Mouse (Mus musculus) embryonic fibroblast, embryonic 13.5 days (primary cell): ENCODE measurements at regions not wholly inside any gene's neighbourhood (a gene's known extent, or its start where the extent isn't known, plus 50 kb on each side); places are given as distances from the start of the nearest gene placed in this dataset.

Experiments
- H3K27ac ChIP-seq: 2 replicates; pipeline ENCODE4 v1.5.1; 2012; ENCODE audit warnings: low read length, control low read depth, inconsistent platforms; ENCODE audit not compliant: insufficient read depth
- H3K4me1 ChIP-seq: 2 replicates; pipeline ENCODE4 v1.6.1; 2011; ENCODE audit warnings: low read length; ENCODE audit not compliant: control insufficient read depth, insufficient read depth
- H3K4me3 ChIP-seq: 2 replicates; pipeline ENCODE4 v1.5.1; 2011; ENCODE audit warnings: mild to moderate bottlenecking, control low read depth, low read length; ENCODE audit not compliant: insufficient read depth
- CTCF ChIP-seq: IDR thresholded peaks from 2 replicates; pipeline ENCODE4 v1.5.1; 2011; ENCODE audit warnings: mild to moderate bottlenecking, control low read depth, low read length, moderate library complexity, borderline replicate concordance; ENCODE audit not compliant: insufficient read depth
- POLR2A ChIP-seq: IDR thresholded peaks from 2 replicates; pipeline ENCODE4 v1.6.1; 2011; ENCODE audit warnings: low read depth, mild to moderate bottlenecking, control low read depth, low read length, moderate library complexity

- no peak overlapping the region for H3K27ac ChIP-seq
- TF ChIP-seq CTCF = peak; percentile 79; the same call in 1 of the 2 replicates
- TF ChIP-seq POLR2A = no peak
- H3K4me3 ChIP-seq = no peak overlapping the region
- no peaks in the 10 kb centered on the region; the same call in 1 of the 2 replicates for H3K4me1 ChIP-seq
These were observed 145.2 kb downstream of the Psat1 start for GRCm38 (mm10) chr19:15801811-15802486.

- H3K27ac ChIP-seq = no peak overlapping the region
- TF ChIP-seq CTCF (no peak), POLR2A (no peak)
- no peaks in the 10 kb centered on the region; the same call in 1 of the 2 replicates for H3K4me1 ChIP-seq
- peak overlapping the region; percentile 16; the same call in 1 of the 2 replicates for H3K4me3 ChIP-seq
These were observed 146.1 kb downstream of the Psat1 start for GRCm38 (mm10) chr19:15800856-15801706.

DNA sequence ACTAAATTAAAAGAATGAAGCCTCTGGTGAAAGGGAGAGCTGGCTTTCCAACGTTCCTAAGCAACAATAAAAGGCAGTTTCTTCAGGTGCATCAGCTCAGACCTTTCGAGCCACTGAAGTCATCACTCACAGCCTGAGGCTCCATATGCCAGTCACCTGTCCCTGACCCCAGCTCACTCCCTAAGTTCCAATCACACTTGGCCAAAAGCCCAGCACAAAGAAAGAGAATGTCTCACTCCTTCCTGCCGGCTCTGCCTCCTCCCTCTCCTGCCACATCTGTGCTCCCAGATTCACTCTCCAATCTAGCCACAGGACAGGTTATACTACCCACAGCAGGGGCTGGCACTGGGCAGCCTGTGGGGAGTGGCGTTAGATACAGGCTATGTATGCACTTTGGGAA is 150.7 kb downstream of the Psat1 start:
- H3K4me1 ChIP-seq = no peaks in the 10 kb centered on the region; the same call in 1 of the 2 replicates
- TF ChIP-seq CTCF = no peak
- no peak for TF ChIP-seq POLR2A
- H3K27ac ChIP-seq = no peak overlapping the region
- no peak overlapping the region for H3K4me3 ChIP-seq

DNA sequence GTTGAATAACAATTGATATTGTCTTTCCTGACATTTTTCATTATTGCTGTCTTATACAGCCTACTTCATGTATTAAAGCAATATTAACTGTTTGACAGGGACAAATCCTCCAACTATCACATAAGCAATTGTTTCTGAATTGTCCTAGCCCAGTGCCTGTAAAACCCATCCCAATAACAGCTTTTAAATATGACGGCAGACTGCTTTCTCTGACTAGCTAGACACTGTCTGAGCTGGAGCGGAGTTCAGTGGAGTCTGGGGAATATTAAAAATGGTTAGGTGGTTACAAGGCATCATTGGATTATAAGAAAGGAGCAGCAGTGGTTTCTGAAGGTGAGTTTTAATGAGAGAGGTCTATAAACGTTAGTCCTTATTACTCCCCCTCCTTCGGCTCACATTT is 155.2 kb downstream of the Psat1 start:
- H3K4me3 ChIP-seq = no peak overlapping the region

DNA sequence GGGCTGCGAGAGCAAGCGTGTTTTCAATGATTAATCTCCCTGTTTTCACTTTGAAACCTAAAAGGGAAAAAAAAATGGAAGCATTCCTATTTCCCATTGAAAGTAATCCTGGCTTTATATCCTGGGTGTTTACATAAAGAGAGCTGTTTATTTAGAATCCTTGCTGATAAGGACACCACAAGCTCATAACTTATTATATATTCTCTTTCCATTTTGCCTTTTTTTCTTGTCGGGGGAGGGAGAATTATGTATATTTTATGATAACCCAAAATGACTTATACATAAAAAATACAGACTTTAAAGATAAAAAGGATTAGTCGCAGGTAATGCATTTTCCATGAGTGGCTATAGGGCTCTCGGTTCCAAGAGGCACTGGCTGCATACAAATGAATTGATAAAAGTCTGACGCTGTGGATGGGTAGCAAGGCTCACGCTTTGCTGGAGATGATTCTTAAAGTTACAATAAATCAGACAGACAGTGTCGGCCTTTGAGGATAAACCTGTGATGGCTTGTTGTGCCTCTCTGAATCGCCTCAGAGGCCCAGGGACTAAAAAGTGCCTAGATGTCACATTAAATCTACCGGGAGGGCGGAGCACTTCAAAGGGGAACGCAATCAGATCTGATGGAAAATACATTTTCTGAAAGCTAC is 155.7 kb downstream of the Psat1 start:
- Histone ChIP-seq H3K27ac (no peak overlapping the region), H3K4me3 (no peak overlapping the region), H3K4me1 (no peaks in the 10 kb centered on the region)
- TF ChIP-seq CTCF (no peak), POLR2A (no peak)

More for the DNA sequence above, 155.2 kb downstream of the Psat1 start:
- TF ChIP-seq CTCF = no peak
- TF ChIP-seq POLR2A = no peak
- H3K4me1 ChIP-seq = no peaks in the 10 kb centered on the region
- H3K27ac ChIP-seq = no peak overlapping the region

GRCm38 (mm10) chr19:15790620-15791263 is 156.4 kb downstream of the Psat1 start:
- H3K4me1 ChIP-seq = no peaks in the 10 kb centered on the region
- H3K27ac ChIP-seq = no peak overlapping the region
- TF ChIP-seq CTCF = no peak
- TF ChIP-seq POLR2A = no peak
- H3K4me3 ChIP-seq = no peak overlapping the region

DNA sequence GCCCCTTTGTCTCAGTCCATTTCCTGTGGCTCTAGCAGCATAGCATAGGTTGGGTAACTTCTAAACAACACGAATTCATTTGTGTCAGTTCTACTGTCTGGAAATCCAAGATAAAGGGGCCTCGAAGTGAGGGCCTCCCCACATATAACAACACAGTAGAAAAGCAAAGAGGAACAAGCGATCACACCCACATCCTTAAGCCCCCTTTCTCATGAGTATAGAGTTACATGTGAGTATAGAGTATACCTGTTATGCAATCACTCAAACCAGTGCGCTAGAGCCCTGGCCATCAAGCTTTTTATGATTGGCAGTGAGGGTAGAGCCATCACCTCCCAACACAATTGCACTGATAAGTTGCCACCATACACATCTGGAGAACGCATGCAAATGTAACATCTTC is 157.4 kb downstream of the Psat1 start:
- Histone ChIP-seq H3K4me1 (no peaks in the 10 kb centered on the region), H3K4me3 (no peak overlapping the region), H3K27ac (no peak overlapping the region)
- TF ChIP-seq POLR2A (no peak), CTCF (no peak)

GRCm38 (mm10) chr19:15784644-15785043 is 162.5 kb downstream of the Psat1 start:
- Histone ChIP-seq H3K4me1 (no peaks in the 10 kb centered on the region), H3K27ac (no peak overlapping the region), H3K4me3 (no peak overlapping the region)
- TF ChIP-seq POLR2A (no peak), CTCF (no peak)

DNA sequence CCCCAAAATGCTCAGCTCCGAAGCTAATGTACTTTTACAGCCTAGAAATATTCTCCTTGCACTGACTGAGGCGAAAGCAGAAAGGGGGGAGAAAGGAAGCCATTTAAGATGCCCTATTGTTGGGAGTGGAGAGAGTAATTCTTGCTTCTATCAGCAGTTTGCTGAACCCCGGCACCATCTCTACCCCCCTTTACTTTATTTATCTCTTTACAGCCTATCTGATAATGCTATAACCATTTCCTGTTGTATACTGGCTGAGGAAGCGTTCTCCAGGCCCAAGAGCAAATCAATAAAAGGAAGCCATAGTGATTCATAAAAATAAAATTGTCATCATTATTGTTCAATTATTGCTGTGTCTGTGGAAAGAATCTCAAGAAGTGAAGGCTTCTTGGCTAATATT is 177.5 kb downstream of the Psat1 start:
- no peak overlapping the region for H3K4me3 ChIP-seq
- no peaks in the 10 kb centered on the region for H3K4me1 ChIP-seq
- TF ChIP-seq CTCF (no peak), POLR2A (no peak)
- no peak overlapping the region for H3K27ac ChIP-seq
